Mouse (Mus musculus) cerebellum, postnatal 25 days (tissue): ENCODE data around the gene Mag.
"Not testable (repeated sequence)": the region's sequence is repeated elsewhere in the genome, so short reads cannot be mapped to it uniquely, and the experiment has no call there.

Experiments
- DNase-seq, 2 experiments: peaks; one replicate each; pipeline ENCODE4 v3.0.0; 2021; ENCODE audit warnings: mixed read lengths in 2 of 2

The Mag gene

GRCm38 (mm10) chr7:30940070-30940469, 25.4 kb upstream of the Mag start:
- not testable (repeated sequence) for DNase-seq

- not testable (repeated sequence) for DNase-seq
Measured at GRCm38 (mm10) chr7:30935422-30936099, 20.9 kb upstream of the Mag start.

- DNase-seq = not testable (repeated sequence)
Measured at GRCm38 (mm10) chr7:30924581-30924980, 9.9 kb upstream of the Mag start, which contains the start of gene Hamp2. Gene Hamp2, minus strand, starts transcription at chr7:30924681.

GRCm38 (mm10) chr7:30924071-30924470, 9.4 kb upstream of the Mag start:
- no peak for DNase-seq

GRCm38 (mm10) chr7:30922490-30922889, 7.8 kb upstream of the Mag start:
- not testable (repeated sequence) for DNase-seq

GRCm38 (mm10) chr7:30920217-30920616, 5.5 kb upstream of the Mag start:
- no peak for DNase-seq

- DNase-seq = no peak
Measured at GRCm38 (mm10) chr7:30917219-30917618, 2.5 kb upstream of the Mag start.

- DNase-seq = no peak
Measured at GRCm38 (mm10) chr7:30916713-30917112, 2.0 kb upstream of the Mag start.

- no peak for DNase-seq
Measured at GRCm38 (mm10) chr7:30909773-30910172, 4.9 kb downstream of the Mag start.

GRCm38 (mm10) chr7:30908992-30909431, 5.7 kb downstream of the Mag start:
- no peak for DNase-seq

GRCm38 (mm10) chr7:30908277-30908991, 6.2 kb downstream of the Mag start:
- DNase-seq = peak in 1 of 2 experiments; percentile 11

GRCm38 (mm10) chr7:30904042-30904441, 10.6 kb downstream of the Mag start:
- peak in 1 of 2 experiments; percentile 21 for DNase-seq

GRCm38 (mm10) chr7:30895217-30895616, 19.5 kb downstream of the Mag start:
- DNase-seq = no peak

- no peak for DNase-seq
Measured at GRCm38 (mm10) chr7:30892515-30892914, 22.2 kb downstream of the Mag start.

- DNase-seq = no peak
Measured at GRCm38 (mm10) chr7:30891746-30892145, 22.9 kb downstream of the Mag start.

GRCm38 (mm10) chr7:30890681-30891080, 24.0 kb downstream of the Mag start:
- DNase-seq = no peak

GRCm38 (mm10) chr7:30888786-30889185, 25.9 kb downstream of the Mag start:
- DNase-seq = no peak

- no peak for DNase-seq
Measured at GRCm38 (mm10) chr7:30887568-30888188, 27.0 kb downstream of the Mag start.

- DNase-seq = no peak
Measured at GRCm38 (mm10) chr7:30886852-30887251, 27.8 kb downstream of the Mag start.

GRCm38 (mm10) chr7:30884047-30884446, 30.6 kb downstream of the Mag start:
- no peak for DNase-seq

- no peak for DNase-seq
Measured at GRCm38 (mm10) chr7:30881367-30881766, 33.3 kb downstream of the Mag start.

GRCm38 (mm10) chr7:30880176-30880575, 34.5 kb downstream of the Mag start, which contains the start of gene Cd22:
Gene Cd22, minus strand, starts transcription at chr7:30880342.
- no peak for DNase-seq

- no peak for DNase-seq
Measured at GRCm38 (mm10) chr7:30878950-30879349, 35.7 kb downstream of the Mag start.

GRCm38 (mm10) chr7:30873083-30873482, 41.6 kb downstream of the Mag start:
- DNase-seq = peak; percentile 73 to 88
